Mouse (Mus musculus) spleen, adult 18-20 months (tissue): ENCODE data around the gene Ctsa.

Experiments
- DNase-seq, 2 experiments: peaks; one replicate each; pipeline ENCODE4 v3.0.0; 2022; ENCODE audit warnings: mixed read lengths in 2 of 2

Ctsa gene

DNA sequence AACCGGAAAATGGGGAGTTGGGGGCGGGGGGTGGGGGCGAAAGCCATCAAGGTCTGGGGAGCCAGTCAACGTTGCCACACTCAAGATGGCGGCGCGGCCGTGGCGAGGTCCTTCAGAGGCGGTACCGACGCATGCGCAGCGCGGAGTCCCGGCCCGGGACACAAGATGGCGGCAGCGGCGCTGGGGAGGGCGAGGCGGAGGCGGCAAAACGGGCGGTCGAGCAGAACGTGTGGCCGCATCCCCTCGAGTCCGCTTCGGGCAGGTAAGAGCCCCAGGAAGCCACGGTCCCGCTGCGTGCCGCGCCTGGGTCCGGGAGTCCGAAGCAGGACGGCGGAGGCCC lies 46.5 kb downstream of the Ctsa start, which contains the start of gene Pcif1:
TSS of gene Pcif1 (plus strand) at position 77 of the 340 bp plus-strand sequence.
- DNase-seq, result peak; percentile 88 to 94

GRCm38 (mm10) chr2:164879568-164880277 lies 47.0 kb downstream of the Ctsa start:
- peak; percentile 91 to 92 for DNase-seq

DNA sequence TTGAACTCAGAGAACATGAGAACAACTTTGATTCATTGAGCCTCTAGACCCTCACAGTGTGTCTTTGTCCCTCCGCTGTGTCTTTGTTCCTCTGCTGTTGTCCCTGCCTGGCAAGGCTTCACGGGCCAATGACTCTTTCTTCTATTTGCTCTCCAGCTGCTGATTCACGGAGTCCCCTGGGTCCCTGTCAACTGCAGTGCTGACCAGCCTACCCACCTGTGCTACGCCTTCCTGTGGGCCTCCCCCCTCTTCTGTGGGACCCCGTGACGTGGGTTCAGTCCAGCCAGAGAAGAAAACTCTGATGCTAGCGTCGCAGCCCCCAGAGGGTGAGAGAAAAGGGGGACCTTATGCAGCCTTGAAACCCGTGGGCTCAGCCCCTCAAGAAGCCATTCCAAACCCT lies 49.9 kb downstream of the Ctsa start:
- peak; percentile 46 to 61 for DNase-seq

DNA sequence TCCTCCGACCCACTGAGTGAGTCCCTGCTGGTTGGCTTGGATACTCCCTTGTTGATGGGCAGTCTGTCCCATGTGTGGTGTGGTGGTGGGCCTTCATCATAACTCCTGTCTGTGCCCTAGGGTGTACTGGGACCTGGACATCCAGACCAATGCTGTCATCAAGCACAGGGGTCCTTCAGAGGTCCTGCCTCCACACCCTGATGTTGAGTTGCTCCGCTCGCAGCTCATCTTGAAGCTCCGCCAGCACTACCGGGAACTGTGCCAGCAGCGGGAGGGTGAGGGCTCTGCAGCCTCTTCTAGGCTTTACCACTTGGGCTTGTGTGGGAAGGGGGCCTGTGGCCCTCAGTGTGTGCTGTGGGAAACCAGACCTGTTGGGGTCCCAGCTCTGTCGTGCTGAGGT lies 53.1 kb downstream of the Ctsa start:
- DNase-seq, result no peak

GRCm38 (mm10) chr2:164886617-164887016 lies 53.9 kb downstream of the Ctsa start:
- no peak for DNase-seq

DNA sequence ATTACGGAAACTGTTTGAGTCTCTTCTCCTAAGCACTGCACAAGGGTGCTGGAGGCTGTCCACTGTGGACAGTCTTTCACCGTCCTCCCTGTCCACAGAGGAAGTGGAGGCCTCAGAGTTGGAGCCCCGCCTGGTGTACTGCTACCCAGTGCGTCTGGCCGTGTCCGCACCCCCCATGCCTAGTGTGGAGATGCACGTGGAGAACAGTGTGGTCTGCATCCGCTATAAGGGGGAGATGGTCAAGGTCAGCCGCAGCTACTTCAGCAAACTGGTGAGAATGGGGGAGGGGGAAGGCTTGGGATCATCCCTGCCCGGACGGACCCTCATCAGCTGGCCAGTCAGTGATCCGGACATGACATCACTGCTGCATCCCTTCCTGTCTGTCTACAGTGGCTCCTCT lies 56.3 kb downstream of the Ctsa start:
- no peak for DNase-seq

GRCm38 (mm10) chr2:164889960-164890359 lies 57.3 kb downstream of the Ctsa start:
- no peak for DNase-seq
